Mouse (Mus musculus) thymus, postnatal 25 days (tissue): ENCODE data around the gene Cfp.

Experiments used
- DNase-seq: peaks from one replicate; pipeline ENCODE4 v3.0.0; 2022

Cfp gene

DNA sequence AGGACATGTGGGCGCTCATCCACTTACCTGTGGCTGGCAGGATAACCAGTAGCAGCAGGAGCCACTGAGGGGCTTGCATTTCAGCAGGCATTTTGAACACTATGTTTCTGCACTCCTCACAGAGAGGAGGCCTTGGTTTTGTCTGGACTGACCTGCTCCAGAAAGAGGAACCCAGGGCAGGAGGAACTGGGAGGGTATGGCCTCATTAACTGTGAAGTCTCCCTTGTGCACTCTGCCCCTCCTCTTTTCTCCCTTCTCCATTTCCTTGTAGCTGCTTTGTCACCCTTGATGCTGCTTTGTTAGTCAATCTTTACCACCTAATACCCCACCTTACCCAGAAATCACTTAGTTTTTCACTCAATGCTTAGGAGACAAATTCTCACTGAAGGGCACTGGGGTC lies at the start of gene Cfp:
Gene Cfp (minus strand): TSS at position 192 of the 400 bp plus-strand sequence.
- DNase-seq, result no peak

DNA sequence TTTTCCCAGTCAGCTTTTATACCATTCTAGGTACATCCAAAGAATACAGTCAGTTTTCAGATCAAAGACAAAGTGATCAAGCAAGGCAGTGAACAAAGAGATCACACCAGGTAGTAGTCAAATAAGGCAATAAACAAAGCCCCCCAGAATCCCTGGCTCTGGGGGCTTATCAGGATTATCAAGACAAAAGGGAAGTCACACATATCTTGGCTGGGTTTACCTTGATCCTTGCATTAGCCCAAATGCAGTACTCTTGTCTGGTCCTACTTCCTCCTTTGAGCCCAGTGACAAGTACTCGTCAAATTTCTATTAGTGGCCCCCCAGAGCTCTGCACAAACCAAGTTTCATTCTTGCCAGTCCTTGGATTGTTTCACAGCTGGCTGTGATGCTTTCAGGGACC lies 49.5 kb upstream of the Cfp start:
- no peak for DNase-seq

DNA sequence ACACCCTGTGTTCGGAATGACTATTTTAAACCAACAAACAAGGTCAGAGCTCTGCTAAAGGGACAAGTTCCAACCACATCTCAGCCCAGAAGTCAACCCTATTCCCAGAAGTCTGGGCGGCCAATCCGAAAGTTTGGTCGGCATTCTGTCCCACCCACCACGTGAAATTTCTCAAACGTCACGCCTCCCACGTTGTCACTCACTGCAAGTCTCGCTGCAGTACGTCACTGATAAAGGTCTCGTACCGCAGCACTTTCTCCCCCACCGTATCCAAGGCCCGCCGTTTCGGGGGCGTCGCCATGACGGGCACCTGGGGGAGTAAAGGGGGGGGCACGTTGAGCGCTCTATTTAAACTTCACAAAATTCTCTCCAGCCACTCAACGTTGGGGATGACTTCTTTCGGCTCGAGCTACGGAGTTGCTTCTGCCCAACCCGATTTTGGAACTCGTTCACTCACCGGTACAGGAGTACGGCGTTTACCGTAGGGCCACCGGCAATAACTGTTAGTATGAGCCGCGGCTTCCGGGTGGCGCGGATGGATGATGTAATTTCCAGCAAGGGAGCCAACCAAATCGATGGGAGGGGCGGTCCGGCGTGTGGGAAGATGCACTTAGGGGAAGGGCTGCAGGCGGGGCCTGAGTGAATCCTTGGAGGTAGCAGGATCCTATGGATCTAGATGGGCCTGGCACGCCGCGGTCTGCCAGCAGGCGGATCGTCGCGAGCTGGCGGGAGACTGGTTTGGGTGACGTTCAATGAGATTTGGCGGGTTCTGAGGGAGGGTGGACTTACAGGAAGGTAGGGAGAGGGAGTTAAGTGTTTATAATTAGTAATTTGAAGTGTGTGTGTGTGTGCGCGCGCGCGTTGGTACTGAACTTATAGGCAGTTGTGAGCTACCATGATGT lies 30.4 kb upstream of the Cfp start, which contains the start of gene Uxt:
Gene Uxt (minus strand): TSS at position 541 of the 902 bp plus-strand sequence.
- peak; percentile 85 for DNase-seq

GRCm38 (mm10) chrX:20950191-20950880 lies 19.0 kb upstream of the Cfp start, which contains the start of gene Elk1:
Gene Elk1 (minus strand): TSS chrX:20950608.
- peak; percentile 80 for DNase-seq

DNA sequence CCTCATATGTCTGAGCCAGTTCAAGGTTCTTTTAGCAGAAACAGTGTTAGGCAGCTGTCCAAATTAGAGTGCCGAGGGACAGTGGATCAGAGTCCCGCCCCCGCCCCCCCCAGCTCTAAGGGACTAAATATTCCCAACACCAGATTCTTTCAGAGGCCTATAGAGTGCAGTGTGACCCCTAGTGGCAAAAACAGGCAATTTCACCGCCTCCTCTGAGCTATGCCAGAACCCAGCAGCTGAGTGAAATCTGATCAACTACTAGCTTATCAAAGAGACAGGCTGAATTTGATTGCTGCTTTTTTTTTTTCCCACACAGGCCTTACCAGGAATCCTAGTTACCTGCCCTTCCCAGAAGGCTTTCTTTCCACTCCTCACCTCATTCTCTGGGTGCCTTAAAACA lies 14.7 kb upstream of the Cfp start:
- peak; percentile 38 for DNase-seq

- DNase-seq, result no peak
These were observed 608 bp upstream of the Cfp start for GRCm38 (mm10) chrX:20931963-20932362.

DNA sequence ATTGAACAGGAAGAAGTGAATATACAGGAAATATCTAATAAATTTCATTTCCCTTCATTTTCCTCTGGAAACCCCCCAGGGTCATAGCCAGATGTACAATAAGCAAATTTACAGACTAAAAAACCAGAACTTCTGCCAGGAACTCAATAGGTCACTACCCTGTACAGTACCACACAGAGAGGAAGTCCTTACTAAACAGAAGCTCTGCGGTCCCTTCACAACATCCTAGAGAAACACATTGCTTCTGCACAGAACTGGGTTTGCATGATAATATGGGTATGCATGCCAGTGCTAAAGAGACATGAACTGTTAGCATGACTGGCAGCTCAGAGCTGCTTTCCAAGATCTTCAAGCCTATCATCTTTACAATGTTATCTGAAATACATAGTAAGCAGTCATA lies 1.5 kb downstream of the Cfp start:
- DNase-seq, result no peak

DNA sequence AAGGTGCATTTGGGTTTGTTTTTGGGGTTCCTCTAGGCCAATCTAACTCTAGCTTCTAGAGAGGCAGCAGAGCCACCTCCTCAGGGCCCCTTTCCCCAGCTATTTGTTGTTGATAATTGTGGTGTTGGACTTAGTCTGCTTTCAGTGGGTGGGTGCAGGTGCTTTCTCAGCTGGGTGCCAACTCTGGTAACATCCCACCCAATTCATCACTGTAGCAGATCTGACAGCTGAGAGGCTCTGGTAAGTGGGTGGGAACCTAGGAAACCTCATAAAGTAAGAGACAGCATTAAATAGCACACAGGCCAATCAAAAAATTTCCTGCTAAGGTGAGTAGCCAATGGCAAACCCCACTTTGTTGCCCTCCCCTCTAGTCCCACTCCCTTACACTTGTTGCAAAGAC lies 6.4 kb downstream of the Cfp start:
- no peak for DNase-seq

DNA sequence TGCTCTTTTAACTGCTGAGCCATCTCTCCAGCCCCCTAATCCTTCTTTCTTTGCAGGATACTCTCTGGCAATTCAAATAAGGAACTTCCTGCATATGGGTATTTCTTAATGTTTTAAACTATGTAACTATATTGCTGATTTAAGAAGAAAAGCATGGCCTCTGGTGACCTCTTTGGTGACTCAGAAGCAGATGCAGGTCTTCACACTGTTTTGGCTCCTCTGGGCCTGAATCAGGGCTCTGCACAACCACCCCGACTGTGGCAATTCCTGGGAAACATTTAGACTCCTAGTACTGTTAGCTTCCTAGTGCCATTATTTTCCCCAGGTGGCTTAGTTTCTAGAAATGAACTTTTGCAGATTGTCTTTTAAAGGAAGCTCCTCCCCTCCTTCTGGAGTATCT lies 7.8 kb downstream of the Cfp start:
- no peak for DNase-seq

DNA sequence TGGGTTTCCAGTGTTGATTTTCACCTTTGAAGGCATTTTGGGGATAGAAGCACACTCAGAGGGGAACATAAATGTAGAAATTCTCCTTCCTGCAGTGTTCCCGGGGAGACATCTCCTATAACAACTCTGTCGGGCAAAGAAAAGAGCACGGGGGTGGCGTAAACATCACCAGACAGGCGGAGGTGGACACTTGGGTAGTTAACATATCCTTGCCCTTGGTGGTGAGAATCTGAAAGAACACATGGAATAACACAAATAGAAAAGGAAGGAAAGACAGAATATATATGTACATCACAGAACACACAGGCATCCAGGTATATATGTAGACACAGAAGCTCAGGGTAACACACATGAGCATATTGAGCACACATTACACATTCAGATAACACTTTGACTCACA lies 10.0 kb downstream of the Cfp start:
- DNase-seq, result no peak

DNA sequence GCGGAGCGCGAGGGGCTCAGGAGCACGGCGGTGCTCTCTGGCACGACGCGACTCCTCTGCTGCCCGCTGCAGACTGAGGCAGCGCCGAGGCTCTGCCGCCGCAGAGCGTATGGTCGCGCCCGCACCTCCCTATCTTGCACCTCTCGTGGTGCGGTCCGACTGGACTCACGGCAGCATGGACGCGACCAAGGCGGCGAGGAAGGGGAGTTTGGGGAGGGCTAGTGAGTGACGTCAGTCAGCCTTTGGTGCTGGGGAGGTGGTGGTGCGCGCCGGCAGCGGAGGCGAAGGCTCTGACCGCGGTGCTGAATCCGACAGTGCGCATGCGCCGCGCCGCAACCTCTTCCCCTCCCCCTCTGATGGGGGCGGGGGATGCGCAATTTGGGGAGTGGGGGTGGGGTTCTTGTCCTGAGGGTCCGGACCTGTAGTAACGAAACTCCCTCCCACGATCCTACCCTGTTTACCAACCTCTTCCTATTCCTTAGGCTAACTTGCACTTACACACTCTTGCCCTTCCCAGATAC lies 10.5 kb downstream of the Cfp start, which contains the start of gene Syn1:
Gene Syn1 (minus strand): TSS at position 161 of the 521 bp plus-strand sequence.
- peak; percentile 66 for DNase-seq

- DNase-seq, result no peak
These were observed 11.0 kb downstream of the Cfp start for GRCm38 (mm10) chrX:20920249-20920843.

DNA sequence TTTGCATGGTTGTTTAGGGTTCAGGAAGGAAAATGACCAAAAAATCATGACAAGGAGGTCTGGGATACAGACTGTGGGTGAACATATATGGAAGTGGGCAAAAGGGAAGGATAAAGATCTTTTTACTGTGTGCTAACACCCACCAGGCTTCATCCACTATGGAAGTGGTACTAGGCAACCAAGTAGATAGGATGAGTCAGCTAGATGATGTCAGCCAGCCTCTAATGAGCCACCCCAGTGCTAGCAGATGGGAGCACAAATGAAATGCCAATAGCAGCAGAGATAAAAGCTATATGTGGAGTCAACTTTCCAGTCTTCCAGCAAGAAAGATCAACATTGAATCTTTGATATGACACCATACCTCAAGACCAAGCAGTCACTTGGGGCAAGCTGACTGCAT lies 16.3 kb downstream of the Cfp start:
- DNase-seq, result no peak

DNA sequence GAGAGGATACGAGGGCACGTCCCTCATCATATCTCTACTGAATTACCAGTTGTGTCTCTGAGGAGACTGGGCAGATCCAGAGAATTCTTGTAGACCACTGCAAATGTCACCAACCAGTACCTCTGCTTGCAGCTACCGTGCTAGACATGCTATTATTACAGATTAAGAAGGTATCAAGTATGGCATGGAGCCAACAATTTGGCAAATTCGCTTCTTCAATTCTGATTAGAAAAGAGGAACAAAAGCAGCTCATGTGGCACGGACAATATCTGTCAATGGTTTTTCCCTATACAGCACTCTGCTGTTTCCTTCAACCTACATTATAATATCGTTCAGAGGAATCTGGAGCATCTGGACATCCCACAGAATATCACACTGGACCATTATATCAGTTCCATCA lies 17.6 kb downstream of the Cfp start:
- no peak for DNase-seq

- no peak for DNase-seq
These were observed 21.3 kb downstream of the Cfp start for GRCm38 (mm10) chrX:20910074-20910473.
